Mouse (Mus musculus) kidney, adult 9 months (tissue): Measurements from ENCODE around the gene Srrm1.
"Not testable (repeated sequence)": the region's sequence is repeated elsewhere in the genome, so short reads cannot be mapped to it uniquely, and the experiment has no call there.

ENCODE experiments used
- DNase-seq: peaks from one replicate; pipeline ENCODE4 v3.0.0; 2022

Gene Srrm1

DNA sequence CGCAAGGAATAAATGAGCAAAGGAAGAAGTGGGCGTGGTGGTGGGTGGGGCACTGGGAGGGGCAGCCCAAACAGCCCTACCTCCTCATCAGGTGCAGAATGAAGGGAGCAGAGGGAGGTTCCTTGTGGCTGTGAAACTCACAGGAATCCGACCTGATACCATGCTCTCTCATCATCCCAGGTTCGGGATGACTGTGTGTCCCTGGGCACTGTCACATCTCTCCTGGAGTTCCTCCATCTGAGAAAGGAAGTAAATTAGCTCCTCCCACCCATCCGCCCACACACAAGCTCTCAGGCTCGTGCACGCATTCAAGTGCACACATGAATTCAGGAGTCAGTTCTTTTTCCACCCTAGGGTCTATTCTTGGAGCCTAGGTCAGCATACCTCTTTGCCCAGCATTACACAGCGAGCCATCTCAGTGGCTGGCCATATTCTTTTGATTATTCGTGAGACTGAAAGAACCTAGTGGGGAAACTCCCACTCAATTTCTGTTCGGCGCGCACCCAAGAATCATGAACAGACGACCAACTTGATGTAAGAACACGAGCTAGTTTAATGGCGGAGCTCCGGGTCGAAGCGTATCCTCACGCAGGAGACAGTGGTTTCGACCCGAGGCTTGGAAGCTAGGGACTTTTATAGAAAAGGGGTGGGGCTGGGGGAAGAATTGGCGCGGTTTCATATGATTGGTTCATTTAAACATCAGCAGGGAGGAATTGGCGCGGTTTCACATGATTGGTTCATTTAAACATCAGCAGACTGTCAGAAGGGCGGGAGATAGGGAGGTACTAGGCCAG is 52.7 kb downstream of the Srrm1 start:
- no peak for DNase-seq

- no peak for DNase-seq
Observed at GRCm38 (mm10) chr4:135298680-135299079, 54.4 kb downstream of the Srrm1 start.

- no peak for DNase-seq
Observed at GRCm38 (mm10) chr4:135297931-135298546, 55.1 kb downstream of the Srrm1 start.

- DNase-seq = no peak
Observed at GRCm38 (mm10) chr4:135297146-135297545, 56.0 kb downstream of the Srrm1 start.

DNA sequence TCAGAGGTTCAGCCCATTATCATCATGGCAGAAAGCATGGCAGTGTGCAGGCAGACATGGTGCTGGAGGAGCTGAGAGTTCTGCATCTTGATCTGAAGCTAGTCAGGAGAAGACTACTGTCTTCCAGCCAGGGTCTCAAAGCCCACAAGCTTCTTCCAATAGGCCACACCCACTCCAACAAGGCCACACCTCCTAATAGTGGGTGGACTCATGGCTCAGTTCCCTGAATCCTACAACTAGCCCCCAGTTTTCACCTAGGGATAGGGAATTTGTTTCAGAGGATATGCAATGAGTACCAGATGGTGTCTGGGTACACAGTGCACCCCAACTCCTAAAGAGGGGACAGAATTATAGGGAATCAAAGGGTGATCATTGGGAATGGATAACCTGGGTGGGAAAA is 56.6 kb downstream of the Srrm1 start:
- no peak for DNase-seq

DNA sequence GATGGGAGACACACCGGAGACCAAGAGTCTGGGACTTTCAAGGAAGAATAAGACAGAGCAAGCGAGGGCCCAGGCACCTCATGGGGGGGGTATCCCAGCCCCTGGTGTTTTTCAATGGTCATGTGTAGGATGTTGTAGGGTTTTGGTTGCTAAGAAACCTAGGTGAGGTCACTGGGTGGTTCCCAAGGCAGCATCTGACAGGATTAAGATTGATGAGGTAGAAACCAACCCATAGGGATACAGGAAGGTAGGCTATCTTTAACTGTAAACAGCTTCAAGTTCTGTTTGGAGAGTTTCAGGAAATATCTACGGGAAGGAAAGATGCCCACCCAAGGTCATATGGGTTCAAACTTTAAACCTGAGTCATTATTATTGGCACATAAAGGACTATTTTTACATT is 59.3 kb downstream of the Srrm1 start:
- DNase-seq = no peak

GRCm38 (mm10) chr4:135292477-135293089 is 60.5 kb downstream of the Srrm1 start:
- peak; percentile 79 for DNase-seq

DNA sequence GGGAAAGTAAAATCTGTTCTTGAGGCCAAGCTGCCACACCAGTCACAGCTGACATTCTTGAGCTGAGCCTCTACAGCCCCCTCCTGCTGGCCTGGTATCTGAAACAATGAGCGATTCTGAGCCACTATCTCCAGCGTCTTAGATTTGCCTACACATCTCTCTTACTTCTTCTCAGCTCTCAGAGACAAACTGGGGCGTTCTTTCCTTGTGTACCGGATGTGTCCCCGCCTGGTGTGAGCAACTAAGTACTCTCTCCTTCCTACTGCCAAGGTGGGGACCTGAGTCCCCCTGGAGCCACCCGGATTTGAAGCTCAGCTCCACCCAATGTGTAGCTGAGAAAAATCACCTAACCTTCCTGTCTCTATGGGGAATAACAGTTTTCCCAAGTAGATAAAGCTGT is 61.3 kb downstream of the Srrm1 start:
- DNase-seq = no peak

DNA sequence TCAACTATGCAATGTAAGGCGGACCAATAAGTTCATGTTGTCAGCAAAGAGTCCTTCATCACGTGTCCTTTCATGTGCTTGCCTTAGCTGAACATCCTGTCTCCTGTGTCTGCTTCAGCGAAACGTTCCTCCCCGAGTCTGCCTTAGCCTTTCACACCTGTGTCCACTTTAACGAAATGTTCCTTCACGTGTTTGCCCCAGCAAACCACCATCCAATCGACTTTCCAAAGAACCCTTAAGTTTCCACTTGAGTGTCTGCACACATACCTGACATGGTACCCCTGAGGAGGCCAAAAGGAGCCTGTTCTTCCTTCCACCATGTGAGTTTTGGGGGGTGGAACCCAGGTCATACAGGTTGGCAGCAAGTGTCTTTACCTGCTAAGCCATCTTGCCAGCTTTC is 61.9 kb downstream of the Srrm1 start:
- no peak for DNase-seq

GRCm38 (mm10) chr4:135287975-135288374 is 65.1 kb downstream of the Srrm1 start:
- no peak for DNase-seq

- no peak for DNase-seq
Observed at GRCm38 (mm10) chr4:135286833-135287395, 66.2 kb downstream of the Srrm1 start.

DNA sequence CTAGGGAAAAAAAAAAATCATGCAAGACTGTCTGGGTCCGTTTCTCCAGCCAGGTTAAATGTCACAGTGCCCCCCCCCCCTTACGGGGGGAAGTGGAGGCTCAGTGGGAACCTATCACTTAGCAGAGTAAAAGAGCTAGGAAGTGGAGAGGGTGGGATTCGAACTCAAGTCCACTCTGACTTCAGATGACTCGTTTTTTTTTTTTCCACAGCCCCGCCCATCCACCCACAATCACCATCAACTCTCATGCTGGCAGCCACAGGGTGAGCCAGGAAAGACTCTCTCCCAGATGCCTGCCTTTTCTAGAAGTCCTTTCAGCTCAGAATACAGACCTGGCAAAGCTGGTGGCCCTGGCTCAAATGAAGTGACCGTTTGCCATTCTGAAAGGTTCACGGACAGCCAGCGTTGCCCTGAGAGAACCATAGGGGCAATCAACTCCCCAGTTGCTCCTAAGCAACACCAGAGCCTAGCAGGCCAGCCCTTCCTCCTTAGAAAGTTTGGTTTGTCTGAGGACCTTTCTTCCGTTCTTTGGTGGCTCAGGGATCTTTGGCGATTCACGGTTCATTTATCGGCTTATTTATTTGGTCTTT is 67.0 kb downstream of the Srrm1 start:
- no peak for DNase-seq

DNA sequence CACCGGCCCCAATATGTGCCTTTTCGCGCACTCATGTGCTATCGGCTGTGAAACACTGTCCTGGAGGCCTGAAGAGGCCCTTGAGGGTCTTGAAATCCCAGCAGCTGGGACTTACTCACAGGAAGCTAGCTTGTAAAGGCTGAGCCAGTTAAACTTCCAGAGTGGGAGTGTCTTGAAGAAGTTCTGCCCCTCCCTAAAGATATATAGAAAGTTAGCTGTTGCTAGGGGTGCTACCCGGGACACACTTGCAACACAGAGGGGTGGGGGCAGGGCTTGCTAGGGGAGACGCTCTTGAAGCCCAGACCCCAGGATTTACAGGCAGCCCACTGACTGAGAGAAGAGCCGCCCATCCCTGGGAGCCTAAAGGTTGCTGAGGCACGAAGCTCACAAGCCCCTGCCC is 67.7 kb downstream of the Srrm1 start:
- DNase-seq = no peak

DNA sequence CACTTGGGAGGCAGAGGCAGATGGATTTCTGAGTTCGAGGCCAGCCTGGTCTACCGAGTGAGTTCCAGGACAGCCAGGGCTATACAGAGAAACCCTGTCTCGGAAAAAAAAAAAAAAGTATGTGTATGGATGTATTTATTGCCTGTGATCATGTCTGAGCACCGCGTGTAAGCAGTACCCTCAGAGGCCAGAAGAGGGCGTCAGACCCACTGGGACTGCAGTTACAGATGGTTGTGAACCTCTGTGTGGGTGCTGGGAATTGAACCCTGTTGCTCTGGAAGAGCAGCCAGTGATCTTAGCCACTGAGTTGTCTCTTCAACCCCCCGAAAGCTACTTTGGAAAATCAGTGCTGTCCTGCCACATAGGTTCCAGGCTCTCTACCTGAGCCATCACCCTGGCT is 69.2 kb downstream of the Srrm1 start:
- DNase-seq = no peak

GRCm38 (mm10) chr4:135283417-135283816 is 69.7 kb downstream of the Srrm1 start:
- DNase-seq = no peak

GRCm38 (mm10) chr4:135282651-135283290 is 70.3 kb downstream of the Srrm1 start:
- DNase-seq = peak; percentile 69

GRCm38 (mm10) chr4:135280016-135280415 is 73.1 kb downstream of the Srrm1 start:
- DNase-seq = not testable (repeated sequence)

- no peak for DNase-seq
Observed at GRCm38 (mm10) chr4:135276681-135277379, 76.3 kb downstream of the Srrm1 start.

- peak; percentile 87 for DNase-seq
Observed at GRCm38 (mm10) chr4:135274761-135275160, 78.4 kb downstream of the Srrm1 start.

GRCm38 (mm10) chr4:135273307-135273682 is 79.8 kb downstream of the Srrm1 start:
- DNase-seq = peak; percentile 86

DNA sequence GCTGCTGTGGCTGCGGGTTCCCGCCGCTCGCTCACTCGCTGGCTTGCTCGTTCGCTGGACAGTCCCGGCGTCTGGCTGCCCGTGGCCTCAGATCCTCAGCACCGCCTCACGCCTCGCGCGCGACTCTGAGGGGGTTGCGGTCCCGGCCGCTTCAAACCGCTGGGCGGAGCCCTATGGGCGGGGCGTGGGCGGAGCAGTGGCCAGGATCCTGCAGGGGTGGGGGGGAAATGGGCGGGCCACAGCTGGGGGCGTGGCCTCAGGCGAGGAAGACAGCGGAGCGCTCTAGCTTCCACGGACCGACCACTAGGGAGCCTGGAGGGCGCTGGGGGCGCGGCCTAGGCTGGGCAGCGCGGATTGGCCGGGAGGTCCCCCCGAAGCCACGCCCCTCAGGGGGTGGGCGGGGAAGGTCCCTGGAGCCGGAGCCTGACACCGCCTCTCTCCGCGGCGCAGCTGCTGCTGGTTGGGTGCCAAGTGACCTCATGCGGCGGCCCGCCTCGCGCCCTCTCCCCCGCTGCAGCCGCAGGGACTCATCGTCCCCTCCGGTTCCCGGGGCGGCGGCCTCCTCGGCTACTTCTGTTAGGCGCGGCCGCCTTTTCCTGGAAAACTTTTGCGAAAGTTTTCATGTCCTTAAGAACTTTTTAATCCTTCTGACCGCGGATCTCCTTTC is 80.3 kb downstream of the Srrm1 start, which contains the start of gene Clic4:
TSS of gene Clic4 (minus strand) at position 175 of the 667 bp plus-strand sequence.
- DNase-seq = peak; percentile 99
